Mouse (Mus musculus): ENCODE results near the gene Ccnl2.

Gene Ccnl2

DNA sequence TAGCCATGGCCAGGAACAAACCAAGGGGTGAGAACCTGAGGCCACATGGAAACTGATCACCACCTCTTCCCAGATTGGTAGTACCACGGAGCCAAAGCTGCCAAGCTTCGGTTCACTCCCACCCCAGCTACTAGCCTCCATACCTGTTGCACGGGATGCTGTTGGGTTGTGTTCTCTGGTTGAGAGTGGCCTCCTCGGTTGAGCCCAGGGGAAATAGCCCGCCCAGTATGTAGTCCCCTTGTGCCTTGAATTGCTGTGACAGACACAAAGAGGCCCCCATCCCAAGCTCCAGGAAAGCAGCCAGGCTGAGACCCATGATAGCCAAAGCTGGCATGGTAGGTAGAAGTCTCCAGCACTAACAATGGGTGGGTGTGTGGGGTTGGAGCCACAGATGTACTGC is 50.7 kb downstream of the Ccnl2 start, which contains the start of gene Tas1r3:
Tas1r3 (minus strand) TSS at position 362 of the 400 bp plus-strand sequence.
- no peak for DNase-seq (ENCODE audit: low spot score)

DNA sequence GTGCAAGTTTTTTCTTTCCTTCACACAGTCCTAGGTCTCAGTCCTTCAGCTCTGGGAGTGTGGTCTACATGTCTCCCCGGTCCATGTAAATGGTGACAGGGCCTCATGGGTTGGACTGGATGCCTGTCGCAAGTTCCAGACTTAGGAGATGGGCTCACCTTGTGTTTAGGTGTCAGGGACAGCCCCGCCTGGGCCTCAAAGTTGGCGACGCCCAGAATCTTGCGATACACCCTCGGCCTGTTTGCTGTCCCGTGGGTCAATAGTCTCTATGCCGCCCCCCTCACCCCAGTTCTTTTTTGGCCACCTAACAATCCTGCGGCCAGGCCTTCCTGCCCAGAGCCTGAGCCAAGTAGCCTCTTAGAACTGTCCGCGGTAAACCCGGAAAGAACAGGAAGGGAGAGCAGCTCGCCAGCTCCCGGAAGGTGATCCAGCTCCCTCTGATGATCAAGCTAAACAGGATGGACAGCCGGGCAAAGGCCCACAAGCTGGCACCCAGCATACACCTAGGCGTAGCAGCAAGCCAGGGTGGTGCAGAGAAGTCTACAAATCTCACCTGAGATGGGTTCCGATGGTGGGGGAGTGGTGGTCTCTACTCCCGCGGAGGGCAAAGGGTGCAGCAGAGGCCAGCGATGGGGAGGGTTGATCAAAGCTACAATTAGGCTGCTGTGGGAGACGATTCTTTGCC is 56.5 kb downstream of the Ccnl2 start:
- DNase-seq (ENCODE audit: low spot score), result no peak

DNA sequence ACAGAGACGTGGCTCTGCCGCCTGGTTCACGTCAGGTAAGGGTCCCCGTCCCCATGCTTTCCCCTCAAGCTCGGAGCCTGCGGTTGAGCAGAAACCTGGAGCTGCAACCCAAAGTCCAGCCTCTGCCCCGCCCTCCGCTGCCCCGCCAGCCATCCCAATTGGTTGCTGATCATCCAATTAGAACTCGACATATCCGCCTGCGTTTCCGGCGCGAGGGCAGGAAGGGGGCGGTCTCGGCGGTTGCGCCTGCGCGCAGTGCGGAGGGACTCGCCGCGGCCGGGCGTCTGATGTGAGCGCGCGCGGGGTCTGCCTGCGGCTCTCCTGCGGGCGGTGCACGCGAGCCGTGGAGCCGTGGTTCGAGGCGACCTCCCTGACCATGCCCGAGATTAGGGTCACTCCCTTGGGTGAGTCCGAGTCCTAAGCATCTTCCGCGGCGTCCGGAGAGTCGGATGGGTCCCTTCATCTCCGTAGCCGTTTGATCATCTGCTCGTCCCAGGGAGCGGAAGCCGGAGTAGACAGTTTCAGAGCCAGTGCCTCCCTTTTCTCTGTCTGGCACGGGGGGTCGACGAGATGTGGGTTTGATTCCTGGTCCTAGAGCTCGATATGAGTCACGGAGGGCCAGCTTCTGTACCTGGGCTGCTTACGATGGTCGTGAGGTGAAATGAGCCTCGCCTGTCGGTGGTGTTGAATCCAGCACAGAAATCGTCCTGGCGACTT is 57.2 kb downstream of the Ccnl2 start, which contains the start of the genes Cptp and Ints11:
Cptp (minus strand) TSS at position 124 of the 717 bp plus-strand sequence.
Ints11 (plus strand) TSS at position 230 of the 717 bp plus-strand sequence.
- DNase-seq (ENCODE audit: low spot score), result peak; percentile 91

DNA sequence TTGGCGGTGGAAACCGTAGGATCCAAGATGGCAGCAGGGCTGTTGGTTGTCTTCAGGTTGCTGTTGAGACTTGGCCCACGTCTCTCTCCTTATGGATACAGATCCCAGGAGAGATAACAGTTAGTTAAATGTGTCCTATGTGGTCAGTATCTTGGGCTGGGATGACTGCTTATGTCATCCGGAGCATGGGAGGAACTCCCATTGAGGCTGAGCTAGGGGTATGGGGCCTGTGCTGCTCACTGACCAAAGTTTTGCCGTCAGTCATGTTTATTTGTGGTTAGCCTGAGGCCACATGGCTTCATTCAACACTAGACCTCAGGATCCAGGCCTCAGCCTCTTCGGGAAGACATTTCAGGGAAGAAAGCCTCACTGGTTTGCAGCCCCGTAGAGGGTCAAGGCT is 59.1 kb downstream of the Ccnl2 start:
- DNase-seq (ENCODE audit: low spot score), result no peak
